Mouse (Mus musculus): ENCODE data around the gene Asb10. TPM values are rescaled to one million over a fixed set of nuclear protein-coding genes. Genes with fewer than 3 reads are reported as not detected.
A peak's percentile ranks its signal among the peaks of the same experiment; 100 is the strongest.

Asb10 gene
- polyA plus RNA-seq, 1 experiment from 2014 or later = 0.30 TPM

GRCm38 (mm10) chr5:24508406-24508805 lies 32.4 kb downstream of the Asb10 start:
- H3K27ac ChIP-seq (ENCODE audit: low read depth, low read length) = no peak overlapping the region
- H3K9ac ChIP-seq (ENCODE audit: low read depth, low read length) = no peak overlapping the region
- ATAC-seq (replicated peaks; ENCODE audit: low FRiP score) (no peak), DNase-seq (ENCODE audit: low spot score) (no peak)
- H3K4me3 ChIP-seq (ENCODE audit: low read depth, low read length) = no peak overlapping the region
- no peaks in the 10 kb centered on the region for H3K9me3 ChIP-seq (ENCODE audit: control insufficient read depth, low read length)
- no peaks in the 10 kb centered on the region for H3K36me3 ChIP-seq (ENCODE audit: control insufficient read depth, insufficient read depth, low read length)
- H3K4me2 ChIP-seq = no peak overlapping the region
- peaks cover 9% of the 10 kb centered on the region for H3K27me3 ChIP-seq (replicated peaks; ENCODE audit: control insufficient read depth, insufficient read depth, low read length)
- WGBS = 86% methylated on average over 7 of the region's 7 CpGs
- H3K4me1 ChIP-seq (replicated peaks; ENCODE audit: control insufficient read depth, insufficient read depth, low read length) = peaks cover 19% of the 10 kb centered on the region

GRCm38 (mm10) chr5:24505513-24505912 lies 35.3 kb downstream of the Asb10 start:
- DNase-seq (ENCODE audit: low spot score) (no peak), ATAC-seq (replicated peaks; ENCODE audit: low FRiP score) (peak; percentile 56)
- no peak overlapping the region for H3K4me3 ChIP-seq (ENCODE audit: low read depth, low read length)
- H3K27ac ChIP-seq (ENCODE audit: low read depth, low read length) = no peak overlapping the region
- no peak overlapping the region for H3K4me2 ChIP-seq
- H3K36me3 ChIP-seq (ENCODE audit: control insufficient read depth, insufficient read depth, low read length) = peaks cover 12% of the 10 kb centered on the region; the same call in 1 of the 2 replicates
- peaks cover 18% of the 10 kb centered on the region for H3K4me1 ChIP-seq (replicated peaks; ENCODE audit: control insufficient read depth, insufficient read depth, low read length)
- H3K9ac ChIP-seq (ENCODE audit: low read depth, low read length) = no peak overlapping the region
- WGBS = 19% methylated on average over 2 of the region's 2 CpGs
- H3K27me3 ChIP-seq (replicated peaks; ENCODE audit: control insufficient read depth, insufficient read depth, low read length) = peaks cover 8% of the 10 kb centered on the region
- no peaks in the 10 kb centered on the region for H3K9me3 ChIP-seq (ENCODE audit: control insufficient read depth, low read length)

- ATAC-seq (replicated peaks; ENCODE audit: low FRiP score) = no peak
Measured at GRCm38 (mm10) chr5:24502786-24503185, 38.0 kb downstream of the Asb10 start.

GRCm38 (mm10) chr5:24500851-24501250 lies 39.9 kb downstream of the Asb10 start:
- H3K4me1 ChIP-seq (replicated peaks; ENCODE audit: control insufficient read depth, insufficient read depth, low read length) = peaks cover 15% of the 10 kb centered on the region
- H3K9ac ChIP-seq (ENCODE audit: low read depth, low read length) = no peak overlapping the region
- no peak overlapping the region for H3K4me3 ChIP-seq (ENCODE audit: low read depth, low read length)
- no peak overlapping the region for H3K4me2 ChIP-seq
- DNase-seq (ENCODE audit: low spot score) = no peak
- no peaks in the 10 kb centered on the region for H3K9me3 ChIP-seq (ENCODE audit: control insufficient read depth, low read length)
- peaks cover 19% of the 10 kb centered on the region; the same call in 1 of the 2 replicates for H3K36me3 ChIP-seq (ENCODE audit: control insufficient read depth, insufficient read depth, low read length)
- no peak for ATAC-seq (replicated peaks; ENCODE audit: low FRiP score)
- WGBS = 93% methylated on average over 11 of the region's 11 CpGs
- H3K27me3 ChIP-seq (replicated peaks; ENCODE audit: control insufficient read depth, insufficient read depth, low read length) = peaks cover 7% of the 10 kb centered on the region
- H3K27ac ChIP-seq (ENCODE audit: low read depth, low read length) = no peak overlapping the region

More at GRCm38 (mm10) chr5:24502786-24503185, 38.0 kb downstream of the Asb10 start:
- DNase-seq (ENCODE audit: low spot score) = no peak
- H3K9me3 ChIP-seq (ENCODE audit: control insufficient read depth, low read length) = no peaks in the 10 kb centered on the region
- peaks cover 19% of the 10 kb centered on the region; the same call in 1 of the 2 replicates for H3K36me3 ChIP-seq (ENCODE audit: control insufficient read depth, insufficient read depth, low read length)
- peaks cover 15% of the 10 kb centered on the region for H3K4me1 ChIP-seq (replicated peaks; ENCODE audit: control insufficient read depth, insufficient read depth, low read length)
- no peak overlapping the region for H3K27ac ChIP-seq (ENCODE audit: low read depth, low read length)
- H3K4me2 ChIP-seq = no peak overlapping the region
- WGBS = 72% methylated on average over 4 of the region's 4 CpGs
- no peak overlapping the region for H3K4me3 ChIP-seq (ENCODE audit: low read depth, low read length)
- H3K27me3 ChIP-seq (replicated peaks; ENCODE audit: control insufficient read depth, insufficient read depth, low read length) = peaks cover 7% of the 10 kb centered on the region
- H3K9ac ChIP-seq (ENCODE audit: low read depth, low read length) = no peak overlapping the region

GRCm38 (mm10) chr5:24499113-24499512 lies 41.7 kb downstream of the Asb10 start:
- Histone ChIP-seq H3K4me3 (ENCODE audit: low read depth, low read length) (no peak overlapping the region), H3K9me3 (ENCODE audit: control insufficient read depth, low read length) (no peaks in the 10 kb centered on the region), H3K4me1 (replicated peaks; ENCODE audit: control insufficient read depth, insufficient read depth, low read length) (peaks cover under 1% of the 10 kb centered on the region; the same call in 1 of the 2 replicates), H3K9ac (ENCODE audit: low read depth, low read length) (no peak overlapping the region), H3K27me3 (replicated peaks; ENCODE audit: control insufficient read depth, insufficient read depth, low read length) (peaks cover 4% of the 10 kb centered on the region; the same call in 1 of the 2 replicates), H3K27ac (ENCODE audit: low read depth, low read length) (no peak overlapping the region), H3K4me2 (no peak overlapping the region), H3K36me3 (ENCODE audit: control insufficient read depth, insufficient read depth, low read length) (peaks cover 19% of the 10 kb centered on the region; the same call in 1 of the 2 replicates)
- 91% methylated on average over 10 of the region's 10 CpGs for WGBS
- ATAC-seq (replicated peaks; ENCODE audit: low FRiP score) (no peak), DNase-seq (ENCODE audit: low spot score) (no peak)

- Histone ChIP-seq H3K9ac (ENCODE audit: low read depth, low read length) (no peak overlapping the region), H3K27ac (ENCODE audit: low read depth, low read length) (no peak overlapping the region), H3K27me3 (replicated peaks; ENCODE audit: control insufficient read depth, insufficient read depth, low read length) (no peaks in the 10 kb centered on the region), H3K9me3 (ENCODE audit: control insufficient read depth, low read length) (no peaks in the 10 kb centered on the region), H3K4me2 (no peak overlapping the region), H3K4me1 (replicated peaks; ENCODE audit: control insufficient read depth, insufficient read depth, low read length) (no peaks in the 10 kb centered on the region), H3K36me3 (ENCODE audit: control insufficient read depth, insufficient read depth, low read length) (peaks cover 26% of the 10 kb centered on the region), H3K4me3 (ENCODE audit: low read depth, low read length) (no peak overlapping the region)
- ATAC-seq (replicated peaks; ENCODE audit: low FRiP score) (no peak), DNase-seq (ENCODE audit: low spot score) (no peak)
- WGBS = 81% methylated on average over 12 of the region's 12 CpGs
Measured at GRCm38 (mm10) chr5:24497526-24497925, 43.3 kb downstream of the Asb10 start.

GRCm38 (mm10) chr5:24496756-24497155 lies 44.0 kb downstream of the Asb10 start:
- H3K4me1 ChIP-seq (replicated peaks; ENCODE audit: control insufficient read depth, insufficient read depth, low read length) = no peaks in the 10 kb centered on the region
- H3K36me3 ChIP-seq (ENCODE audit: control insufficient read depth, insufficient read depth, low read length) = peaks cover 28% of the 10 kb centered on the region
- H3K27me3 ChIP-seq (replicated peaks; ENCODE audit: control insufficient read depth, insufficient read depth, low read length) = no peaks in the 10 kb centered on the region
- ATAC-seq (replicated peaks; ENCODE audit: low FRiP score) (no peak), DNase-seq (ENCODE audit: low spot score) (no peak)
- no peaks in the 10 kb centered on the region for H3K9me3 ChIP-seq (ENCODE audit: control insufficient read depth, low read length)
- no peak overlapping the region for H3K4me2 ChIP-seq
- no peak overlapping the region for H3K27ac ChIP-seq (ENCODE audit: low read depth, low read length)
- 89% methylated on average over 6 of the region's 6 CpGs for WGBS
- H3K9ac ChIP-seq (ENCODE audit: low read depth, low read length) = no peak overlapping the region
- H3K4me3 ChIP-seq (ENCODE audit: low read depth, low read length) = no peak overlapping the region

- ATAC-seq (replicated peaks; ENCODE audit: low FRiP score) (no peak), DNase-seq (ENCODE audit: low spot score) (no peak)
- no peaks in the 10 kb centered on the region for H3K27me3 ChIP-seq (replicated peaks; ENCODE audit: control insufficient read depth, insufficient read depth, low read length)
- 91% methylated on average over 15 of the region's 15 CpGs for WGBS
- no peak overlapping the region for H3K4me2 ChIP-seq
- no peaks in the 10 kb centered on the region for H3K4me1 ChIP-seq (replicated peaks; ENCODE audit: control insufficient read depth, insufficient read depth, low read length)
- H3K27ac ChIP-seq (ENCODE audit: low read depth, low read length) = no peak overlapping the region
- H3K9ac ChIP-seq (ENCODE audit: low read depth, low read length) = no peak overlapping the region
- H3K36me3 ChIP-seq (ENCODE audit: control insufficient read depth, insufficient read depth, low read length) = peaks cover 23% of the 10 kb centered on the region
- no peaks in the 10 kb centered on the region for H3K9me3 ChIP-seq (ENCODE audit: control insufficient read depth, low read length)
- H3K4me3 ChIP-seq (ENCODE audit: low read depth, low read length) = no peak overlapping the region
Measured at GRCm38 (mm10) chr5:24495019-24495418, 45.8 kb downstream of the Asb10 start.

GRCm38 (mm10) chr5:24492546-24493285 lies 48.1 kb downstream of the Asb10 start:
- DNase-seq (ENCODE audit: low spot score) (no peak), ATAC-seq (replicated peaks; ENCODE audit: low FRiP score) (no peak)
- Histone ChIP-seq H3K4me1 (replicated peaks; ENCODE audit: control insufficient read depth, insufficient read depth, low read length) (no peaks in the 10 kb centered on the region), H3K9ac (ENCODE audit: low read depth, low read length) (no peak overlapping the region), H3K4me3 (ENCODE audit: low read depth, low read length) (no peak overlapping the region), H3K9me3 (ENCODE audit: control insufficient read depth, low read length) (no peaks in the 10 kb centered on the region), H3K36me3 (ENCODE audit: control insufficient read depth, insufficient read depth, low read length) (peaks cover 26% of the 10 kb centered on the region), H3K27me3 (replicated peaks; ENCODE audit: control insufficient read depth, insufficient read depth, low read length) (no peaks in the 10 kb centered on the region), H3K27ac (ENCODE audit: low read depth, low read length) (no peak overlapping the region), H3K4me2 (no peak overlapping the region)
- WGBS = 89% methylated on average over 16 of the region's 16 CpGs
